Mouse (Mus musculus) layer of hippocampus, postnatal 25 days (tissue): ENCODE results near the gene Dach2. TPM values are rescaled to one million over a fixed set of nuclear protein-coding genes. Genes with fewer than 3 reads are reported as not detected.
"Not testable (repeated sequence)": the region's sequence is repeated elsewhere in the genome, so short reads cannot be mapped to it uniquely, and the experiment has no call there.

Experiments used
- DNase-seq, 2 experiments: peaks; one replicate each; pipeline ENCODE4 v3.0.0; 2022; ENCODE audit warnings: mixed read lengths in 2 of 2, low spot score in 1 of 2; ENCODE audit errors: extremely low spot score in 1 of 2
- total RNA-seq, 2 experiments: library from RNA; stranded (reverse); gene quantifications; 2 replicates each; pipeline ENCODE4 v1.2.3; 2021

The Dach2 gene
- under 1 TPM; 0.61 to 0.96 TPM for total RNA-seq

DNA sequence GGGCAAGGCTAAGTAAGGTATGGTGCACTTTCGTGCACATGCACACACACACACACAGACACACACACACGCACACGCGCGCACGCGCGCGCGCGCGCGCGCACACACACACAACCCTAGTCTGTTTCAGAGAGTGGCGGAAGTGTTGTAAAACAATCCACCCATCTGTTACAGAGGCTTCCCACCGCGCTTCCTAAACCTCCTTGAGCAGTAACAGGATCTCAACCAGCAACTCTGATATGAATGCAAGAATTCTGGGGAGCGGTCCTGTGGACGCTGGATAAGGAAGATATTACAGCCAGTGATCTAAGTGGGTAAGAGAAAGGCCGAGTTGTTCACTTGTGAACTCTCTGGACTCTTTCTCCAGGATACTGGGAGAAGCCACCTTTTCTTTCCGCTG is at the start of gene Dach2:
TSS of gene Dach2 (plus strand) at position 107 of the 400 bp plus-strand sequence.
- no peak for DNase-seq

DNA sequence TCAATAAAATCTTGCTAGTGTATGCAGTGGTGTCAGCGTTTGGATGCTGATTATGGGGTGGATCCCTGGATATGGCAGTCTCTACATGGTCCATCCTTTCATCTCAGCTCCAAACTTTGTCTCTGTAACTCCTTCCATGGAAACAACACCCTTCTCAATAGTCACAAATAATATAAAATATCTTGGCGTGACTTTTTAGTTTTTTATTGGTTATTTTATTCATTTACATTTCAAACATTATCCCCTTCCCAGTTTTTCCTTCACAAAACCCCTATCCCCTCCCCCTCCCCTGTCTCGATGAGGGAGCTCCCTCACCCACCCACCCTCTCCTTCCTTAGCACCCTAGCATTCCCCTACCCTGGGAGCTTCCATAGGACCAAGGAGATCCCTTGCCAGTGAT is 44.9 kb upstream of the Dach2 start:
- DNase-seq, result not testable (repeated sequence)

DNA sequence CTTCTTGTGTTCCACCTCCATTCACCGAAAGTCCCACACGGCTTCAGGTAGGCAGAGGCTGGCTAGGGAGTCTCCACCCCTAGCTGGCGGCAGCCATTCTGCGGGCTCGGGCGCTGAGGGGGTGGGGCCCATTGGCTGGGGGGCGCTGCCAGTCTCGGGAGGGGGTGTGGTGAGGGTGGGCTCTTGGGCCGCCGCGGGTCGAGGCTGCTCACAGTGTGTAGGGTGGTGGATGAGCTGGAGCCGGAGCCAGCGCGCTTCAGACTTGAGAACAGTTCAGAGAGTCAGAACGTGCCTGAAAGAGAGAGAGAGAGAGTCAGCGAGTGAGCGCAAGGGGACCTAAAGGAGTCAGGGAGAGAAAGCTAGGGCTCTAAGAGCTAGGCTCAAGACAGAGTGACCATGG is 721 bp downstream of the Dach2 start:
- DNase-seq, result peak in 1 of 2 experiments; percentile 8

DNA sequence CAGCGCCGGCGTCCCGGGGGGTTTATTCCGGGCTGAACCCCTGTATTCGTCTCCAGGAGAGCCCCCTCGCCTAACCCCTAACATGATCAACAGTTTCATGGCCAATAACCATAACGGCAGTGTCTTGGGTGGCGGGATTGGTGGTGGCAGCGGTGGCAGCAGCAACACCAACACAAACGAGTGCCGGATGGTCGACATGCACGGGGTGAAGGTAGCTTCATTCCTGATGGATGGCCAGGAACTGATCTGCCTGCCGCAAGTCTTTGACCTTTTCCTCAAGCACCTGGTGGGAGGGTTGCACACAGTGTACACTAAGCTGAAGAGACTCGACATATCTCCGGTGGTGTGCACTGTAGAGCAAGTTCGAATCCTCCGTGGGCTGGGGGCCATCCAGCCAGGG is 1.2 kb downstream of the Dach2 start:
- peak in 1 of 2 experiments; percentile 1 for DNase-seq

DNA sequence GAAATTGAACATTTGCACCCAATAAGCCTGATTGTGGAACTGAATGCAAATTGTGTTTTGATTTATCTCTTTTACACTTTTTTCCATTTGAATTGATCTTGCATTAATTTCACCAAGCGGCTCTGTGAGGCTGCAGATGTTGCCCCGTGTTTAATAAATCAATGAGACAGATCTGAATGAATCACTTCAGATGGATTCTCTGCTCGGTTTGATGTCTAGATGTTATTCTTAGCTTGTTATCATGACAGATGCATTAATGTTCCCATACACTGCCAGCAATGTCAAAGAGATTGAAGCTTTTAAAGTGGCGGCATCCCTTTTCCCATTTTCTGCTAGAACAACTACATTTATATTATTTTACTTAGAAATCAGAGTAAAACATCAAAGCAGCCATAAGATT is 7.0 kb downstream of the Dach2 start:
- DNase-seq, result no peak

DNA sequence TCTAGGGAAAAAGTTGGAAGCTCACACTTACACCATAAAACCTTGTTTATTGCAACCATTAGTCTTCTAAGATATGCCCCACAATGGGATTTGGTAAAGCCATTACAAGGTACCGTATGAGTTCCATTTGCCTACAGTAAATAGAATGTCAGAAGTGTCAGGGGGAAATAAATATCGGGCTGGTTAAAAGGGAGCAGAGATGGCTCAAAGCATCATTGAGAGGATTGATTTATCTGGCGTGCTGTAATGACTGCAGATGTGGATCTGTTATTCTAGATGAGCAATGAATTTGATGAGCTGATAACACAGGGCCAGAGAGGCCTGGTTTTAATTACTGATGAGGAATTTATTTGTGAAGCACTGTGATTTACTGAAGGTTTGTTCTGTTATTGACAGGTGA is 40.8 kb downstream of the Dach2 start:
- DNase-seq, result no peak

GRCm38 (mm10) chrX:113394417-113394816 is 97.1 kb downstream of the Dach2 start:
- no peak for DNase-seq

DNA sequence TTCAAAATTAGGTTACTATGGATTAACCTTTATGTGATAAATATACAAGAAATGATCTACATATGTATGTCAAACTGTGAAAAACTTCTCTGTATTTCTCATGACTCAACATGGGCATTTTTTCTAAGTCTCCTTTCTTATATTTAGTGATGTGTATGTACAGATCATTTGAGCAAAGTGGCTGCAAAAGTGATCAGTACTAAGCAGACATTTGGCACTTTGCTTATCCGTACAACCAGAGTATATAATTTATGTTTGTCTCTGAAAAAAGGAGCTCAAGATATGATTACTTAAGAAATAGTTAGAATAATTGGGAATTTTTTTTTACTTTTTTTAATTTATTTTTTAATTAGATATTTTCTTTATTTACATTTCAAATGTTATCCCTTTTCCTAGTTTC is 111.4 kb downstream of the Dach2 start:
- DNase-seq, result no peak

GRCm38 (mm10) chrX:113421517-113422187 is 124.3 kb downstream of the Dach2 start:
- DNase-seq, result no peak

DNA sequence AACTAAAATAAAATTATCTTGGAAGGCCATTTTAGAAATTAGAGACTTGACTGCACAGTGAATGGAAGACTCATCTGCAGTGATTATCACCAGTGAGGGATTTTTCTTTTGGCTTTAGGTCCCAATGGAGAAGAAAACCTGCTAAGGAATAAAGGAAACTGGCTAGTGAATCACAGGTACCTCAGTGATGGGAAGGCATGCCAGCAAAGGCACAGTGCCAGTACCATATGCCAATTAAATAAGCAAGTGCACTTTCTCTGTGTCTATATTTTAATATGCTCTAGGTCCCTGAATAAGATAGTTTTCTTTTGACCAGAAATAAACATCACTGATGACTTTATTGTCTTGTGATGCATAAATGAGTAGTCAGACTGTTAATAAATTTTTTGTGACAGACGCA is 184.8 kb downstream of the Dach2 start:
- no peak for DNase-seq

DNA sequence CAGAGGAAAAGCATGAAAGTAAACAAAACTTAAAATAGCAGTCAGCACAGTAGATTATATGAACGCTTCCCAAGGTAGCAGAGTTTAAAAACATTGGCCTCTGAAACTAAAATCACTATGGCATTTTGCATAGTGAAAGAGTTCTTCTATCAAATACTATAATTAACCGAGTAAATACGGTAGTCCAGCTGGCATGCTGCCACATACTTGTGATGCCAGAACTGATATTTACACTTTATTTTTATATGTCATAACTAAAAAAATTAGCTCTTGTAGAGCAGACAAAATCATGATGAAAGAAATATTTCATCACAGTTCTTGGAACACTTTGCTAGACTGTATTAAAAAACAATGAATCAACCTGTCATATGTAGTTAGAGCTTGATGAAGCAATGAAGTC is 247.8 kb downstream of the Dach2 start:
- DNase-seq, result no peak

- no peak for DNase-seq
Measured at GRCm38 (mm10) chrX:113563897-113564296, 266.6 kb downstream of the Dach2 start.

- no peak for DNase-seq
Measured at GRCm38 (mm10) chrX:113666069-113666468, 368.8 kb downstream of the Dach2 start.

DNA sequence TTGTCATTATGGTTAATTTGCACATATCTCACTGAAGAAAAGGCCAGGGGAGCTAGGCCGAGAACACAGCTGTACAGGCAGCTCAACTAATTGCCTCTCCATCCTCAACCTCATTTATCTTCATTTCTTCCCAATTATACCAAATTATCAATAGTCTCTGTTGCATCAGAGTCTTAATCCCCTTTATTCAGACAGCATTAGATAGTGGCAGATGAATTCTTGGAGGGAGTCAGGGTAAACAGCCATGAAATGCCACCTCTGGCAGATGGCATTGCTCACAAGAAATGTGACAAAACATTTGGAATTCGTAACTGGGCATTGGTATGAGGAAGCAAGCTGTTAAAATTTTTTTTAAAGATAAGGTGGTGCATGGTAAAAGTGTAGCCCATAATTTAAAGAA is 389.9 kb downstream of the Dach2 start:
- DNase-seq, result no peak

DNA sequence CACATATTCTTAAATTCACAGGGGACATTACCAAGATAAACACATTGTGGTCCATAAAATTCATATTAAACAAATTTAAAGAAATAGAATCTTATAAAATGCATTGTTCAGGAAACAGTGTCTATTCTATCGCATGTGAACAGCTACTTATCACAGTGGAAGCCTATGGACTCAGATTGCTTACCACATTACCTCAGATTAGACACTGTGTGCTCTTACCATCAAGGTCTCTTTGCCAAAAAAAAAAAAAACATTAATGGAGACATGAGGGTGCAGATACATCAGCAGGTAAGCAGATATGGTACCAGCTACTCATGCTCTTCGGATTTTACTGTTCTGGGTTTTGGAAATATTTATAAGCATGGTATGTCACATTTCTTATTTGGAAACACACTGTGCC is 415.1 kb downstream of the Dach2 start:
- no peak for DNase-seq

DNA sequence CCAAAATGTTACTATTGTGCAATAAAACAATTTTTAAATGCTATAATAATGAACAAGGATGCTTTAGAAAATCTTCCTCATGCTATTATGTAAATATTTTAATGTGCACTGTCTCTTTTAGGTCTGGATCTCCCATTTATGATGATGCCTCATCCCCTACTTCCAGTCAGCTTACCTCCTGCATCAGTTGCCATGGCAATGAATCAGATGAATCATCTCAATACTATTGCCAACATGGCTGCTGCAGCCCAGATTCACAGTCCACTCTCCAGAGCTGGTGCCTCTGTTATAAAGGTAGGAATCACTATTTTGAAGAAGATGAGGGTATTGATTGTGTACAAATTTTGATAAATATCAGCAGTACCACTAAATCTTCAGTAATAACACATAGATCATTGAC is 426.8 kb downstream of the Dach2 start:
- DNase-seq, result no peak

DNA sequence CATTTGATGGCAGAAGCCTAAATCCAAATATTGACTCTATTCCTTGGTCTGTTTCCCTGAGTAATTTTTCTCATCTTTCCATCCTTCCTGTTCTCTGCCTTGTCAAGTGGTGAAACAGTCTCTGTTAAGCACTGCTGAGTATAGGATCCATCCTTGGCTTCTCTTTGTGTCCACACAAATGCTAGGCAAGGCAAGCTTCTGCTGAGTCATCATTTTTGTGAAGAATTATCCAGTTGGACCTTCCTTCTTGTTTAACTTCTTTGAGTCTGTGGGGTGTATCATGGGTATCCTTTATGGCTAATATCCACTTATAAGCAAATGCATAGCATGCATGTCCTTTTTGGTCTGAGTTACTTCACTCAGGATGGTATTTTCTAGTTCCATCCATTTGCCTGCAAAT is 449.8 kb downstream of the Dach2 start:
- no peak for DNase-seq

DNA sequence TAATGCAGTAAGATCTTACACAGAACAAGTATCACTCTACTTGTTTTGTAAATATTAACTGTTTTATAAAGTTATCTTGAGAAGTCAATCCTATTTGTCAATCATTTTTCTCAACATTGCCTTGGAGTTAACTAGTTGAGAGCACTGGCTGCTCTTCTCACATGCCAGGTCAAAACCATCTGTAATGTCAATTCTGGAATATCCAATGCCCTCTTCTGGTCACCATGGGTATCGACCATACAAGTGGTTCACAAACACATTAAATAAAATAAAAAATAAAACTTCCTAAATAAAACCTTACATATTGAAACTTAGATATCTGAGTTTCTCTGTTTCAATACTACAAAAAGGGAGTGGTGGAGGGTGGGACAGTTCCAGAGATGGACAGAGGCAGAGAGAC is 495.0 kb downstream of the Dach2 start:
- DNase-seq, result no peak

DNA sequence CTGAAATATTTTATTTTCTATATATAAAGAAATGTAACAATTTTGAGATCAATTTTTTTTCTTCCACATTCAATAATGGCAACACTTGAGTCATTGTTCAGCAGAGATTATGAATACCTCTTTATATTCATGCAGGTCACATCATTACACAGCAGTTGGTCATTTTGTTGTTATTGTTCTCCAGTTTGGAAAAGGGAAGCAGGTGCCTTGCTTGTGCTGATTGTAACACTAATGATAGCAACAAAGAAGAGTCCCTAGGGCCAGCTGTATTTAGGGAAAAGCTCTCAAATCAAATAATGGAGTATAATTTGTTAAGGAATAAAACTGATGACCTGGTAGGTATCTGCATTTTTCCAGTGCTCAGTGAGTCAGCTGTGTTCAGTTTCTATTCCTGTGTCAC is 513.1 kb downstream of the Dach2 start:
- DNase-seq, result no peak

- no peak for DNase-seq
Measured at GRCm38 (mm10) chrX:113826810-113827209, 529.5 kb downstream of the Dach2 start.

GRCm38 (mm10) chrX:113833062-113833461 is 535.8 kb downstream of the Dach2 start:
- no peak for DNase-seq

DNA sequence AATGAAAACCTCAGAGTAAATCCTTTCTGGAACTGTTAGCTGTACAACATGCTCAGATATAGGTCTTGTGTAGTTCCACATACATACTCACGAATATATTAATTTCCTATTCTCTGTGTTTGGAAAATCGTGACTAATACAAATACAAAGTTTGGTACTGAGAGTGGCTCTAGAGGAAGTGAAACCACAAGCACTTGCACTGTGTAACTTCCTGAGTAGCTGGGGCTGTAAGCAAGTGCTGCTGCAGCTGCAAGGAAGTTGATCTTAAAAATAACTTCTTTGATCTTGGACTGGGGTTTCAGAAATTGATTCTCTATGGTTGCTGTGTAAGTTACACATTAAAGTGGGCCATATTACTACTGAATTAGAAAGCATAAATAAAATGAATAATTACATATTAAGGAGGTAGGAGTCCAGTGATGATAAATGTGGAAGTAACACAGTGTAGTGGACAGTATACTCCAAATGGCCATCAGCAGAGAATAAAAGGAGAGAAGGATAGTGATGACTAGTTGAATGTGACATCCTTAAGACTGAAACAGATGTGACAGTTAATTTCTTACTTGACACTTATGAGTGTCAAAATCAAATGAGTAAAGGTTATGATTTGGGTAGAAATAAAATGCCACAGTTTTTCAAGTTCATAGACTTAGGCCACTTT is 570.7 kb downstream of the Dach2 start:
- DNase-seq, result no peak
